Mouse (Mus musculus) hindbrain, postnatal 0 days (tissue): Measurements from ENCODE around the gene Bmp7. TPM values are rescaled to one million over a fixed set of nuclear protein-coding genes. Genes with fewer than 3 reads are reported as not detected.
A peak's percentile ranks its signal among the peaks of the same experiment; 100 is the strongest.

Source experiments
- ATAC-seq: fragments of 200-750 bp; cut with Nextera tagmentation; 2 replicates; pipeline ENCODE4 v1.8.0; 2017; ENCODE audit warnings: mild to moderate bottlenecking, moderate TSS enrichment, moderate library complexity
- DNase-seq: peaks from one replicate; pipeline ENCODE4 v3.0.0-alpha.2; 2015; ENCODE audit warnings: low spot score
- H3K27ac ChIP-seq: fragments of 300-500 bp; sonication (generic); 2 replicates; pipeline ENCODE4 v1.5.1; 2014; ENCODE audit warnings: mild to moderate bottlenecking
- H3K27me3 ChIP-seq: fragments of 300-500 bp; sonication (generic); 2 replicates; pipeline ENCODE4 v1.6.1; 2014; ENCODE audit warnings: low read length, mixed read lengths; ENCODE audit not compliant: insufficient read depth
- H3K36me3 ChIP-seq: fragments of 300-500 bp; sonication (generic); 2 replicates; pipeline ENCODE4 v1.6.1; 2014; ENCODE audit warnings: low read length, mixed read lengths; ENCODE audit not compliant: insufficient read depth
- H3K4me1 ChIP-seq: fragments of 300-500 bp; sonication (generic); 2 replicates; pipeline ENCODE4 v1.6.1; 2014; ENCODE audit warnings: antibody characterized with exemption, low read length, mixed read lengths; ENCODE audit not compliant: insufficient read depth
- H3K4me2 ChIP-seq: fragments of 300-500 bp; sonication (generic); 2 replicates; pipeline ENCODE4 v1.6.1; 2014; ENCODE audit warnings: low read depth, mild to moderate bottlenecking, low read length, moderate library complexity, mixed read lengths
- H3K4me3 ChIP-seq: fragments of 300-500 bp; sonication (generic); 2 replicates; pipeline ENCODE4 v1.5.1; 2014; ENCODE audit warnings: low read length
- H3K9ac ChIP-seq: fragments of 300-500 bp; sonication (generic); replicated peaks from 2 replicates; pipeline ENCODE4 v1.6.1; 2014; ENCODE audit warnings: mild to moderate bottlenecking, low read length, moderate library complexity, mixed read lengths
- H3K9me3 ChIP-seq: fragments of 300-500 bp; sonication (generic); 2 replicates; pipeline ENCODE4 v1.6.1; 2016; ENCODE audit warnings: low read length, mixed read lengths
- CTCF ChIP-seq: IDR thresholded peaks from 2 replicates; pipeline ENCODE4 v1.5.1; 2016; ENCODE audit warnings: antibody characterized with exemption, control low read depth, low read depth
- WGBS: fragments of 180-500 bp; shearing (Covaris S2); extraction: QIAGEN DNeasy Blood & Tissue Kit; methylation state at CpG from one replicate; pipeline ENCODE4 v1.1.7; 2014; 5-methylcytosine and 5-hydroxymethylcytosine counted together
- microRNA-seq, 2 experiments: library from miRNA; unstranded; fragments of <30 nt; microRNA quantifications; one replicate each; pipeline ENCODE4; 2016
- polyA plus RNA-seq: library from polyadenylated mRNA; unstranded; fragments of >200 nt; fragmentation: Nextera tagmentation; extraction: Ambion mirVana; gene quantifications from 2 replicates; pipeline ENCODE4 v1.2.1, GENCODE M21; 2015
- total RNA-seq: library from RNA; depleted of rRNA; stranded (reverse); fragments of >200 nt; gene quantifications from 2 replicates; pipeline ENCODE4 v1.2.3, GENCODE M21; 2014; rRNA removed

The Bmp7 gene
- total and polyA plus RNA-seq, 2 experiments from 2014 or later, result 15.6 to 25.1 TPM

DNA sequence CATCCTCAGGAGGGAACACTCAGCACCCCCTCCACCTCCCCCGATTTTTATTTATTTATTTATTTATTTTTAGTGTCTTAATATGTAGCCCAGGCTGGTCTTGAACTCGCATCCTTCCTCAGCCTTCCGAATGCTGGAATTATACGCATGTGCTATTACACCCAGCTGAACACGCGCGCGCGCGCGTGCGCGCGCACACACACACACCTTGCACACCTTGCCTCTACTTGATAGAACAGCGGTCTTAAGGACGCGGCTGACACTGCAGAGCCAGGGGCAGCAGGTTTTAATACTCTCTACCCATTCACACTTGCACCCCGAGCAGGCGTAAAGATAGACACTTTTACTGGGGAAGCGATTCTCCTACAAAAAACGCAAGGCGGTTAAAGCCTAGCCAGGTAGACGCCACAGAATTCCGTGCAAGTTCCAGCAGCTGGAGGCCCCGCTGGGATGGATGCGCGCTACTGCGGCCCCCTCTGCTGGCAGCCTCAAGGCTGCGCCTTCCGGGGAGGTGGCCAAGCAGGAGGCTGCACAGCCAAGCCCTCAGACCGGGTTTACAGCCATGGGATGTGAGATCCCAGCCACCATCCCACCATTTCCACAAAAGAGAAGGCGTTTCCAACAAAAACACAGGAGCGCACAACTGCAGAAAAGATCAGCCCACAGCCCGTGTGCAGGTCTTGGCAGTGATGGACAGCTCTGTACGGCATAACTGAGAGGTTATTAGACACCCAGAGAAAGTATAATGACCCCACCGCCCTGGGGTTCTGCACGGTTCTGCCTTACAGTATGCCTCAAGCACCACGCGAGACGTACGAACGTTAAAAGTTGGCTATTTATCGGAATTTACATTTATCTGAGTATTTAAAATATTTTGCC is 115.0 kb downstream of the Bmp7 start:
- 19% methylated on average over 43 of the region's 43 CpGs for WGBS
- Histone ChIP-seq H3K27me3 (no peaks in the 10 kb centered on the region; the same call in 1 of the 2 replicates), H3K36me3 (no peaks in the 10 kb centered on the region), H3K9ac (no peak overlapping the region), H3K4me2 (peak overlapping the region; percentile 43), H3K9me3 (no peaks in the 10 kb centered on the region), H3K4me1 (no peaks in the 10 kb centered on the region), H3K27ac (no peak overlapping the region), H3K4me3 (no peak overlapping the region)
- ATAC-seq, result peak; percentile 74
- peak; percentile 83 for DNase-seq
- TF ChIP-seq CTCF, result peak; percentile 85

- no peaks in the 10 kb centered on the region for H3K9me3 ChIP-seq
- no peak overlapping the region for H3K4me2 ChIP-seq
- H3K36me3 ChIP-seq, result no peaks in the 10 kb centered on the region
- 81% methylated on average over 10 of the region's 10 CpGs for WGBS
- ATAC-seq (no peak), DNase-seq (no peak)
- no peak overlapping the region for H3K4me3 ChIP-seq
- no peak for TF ChIP-seq CTCF
- H3K27ac ChIP-seq, result no peak overlapping the region
- no peaks in the 10 kb centered on the region for H3K4me1 ChIP-seq
- no peaks in the 10 kb centered on the region for H3K27me3 ChIP-seq
- no peak overlapping the region for H3K9ac ChIP-seq
These were observed 121.4 kb downstream of the Bmp7 start for GRCm38 (mm10) chr2:172818631-172819230.

Small RNA genes within 50 kb of the gene (microRNA-seq; reads per million reads assigned to microRNA genes)
- 0 reads per million in 2 experiments for gene Gm22773

Other genes with a start within 250 kb of the Bmp7 start
- gene Spo11, start 37.4 kb upstream of the Bmp7 start, total RNA-seq, result 0.07 and 1.0 TPM in 2 replicates
- 0.86 and 0.96 TPM in 2 replicates for gene Spo11, start 37.4 kb upstream of the Bmp7 start, polyA plus RNA-seq
- 85.3 and 96.0 TPM in 2 replicates for gene Rae1, start 59.8 kb upstream of the Bmp7 start, total RNA-seq
- gene Rae1, start 59.8 kb upstream of the Bmp7 start, polyA plus RNA-seq, result 112 and 116 TPM in 2 replicates
- gene Rbm38, start 80.2 kb upstream of the Bmp7 start, total RNA-seq, result 12.6 and 17.0 TPM in 2 replicates
- gene Rbm38, start 80.2 kb upstream of the Bmp7 start, polyA plus RNA-seq, result 9.7 and 10.3 TPM in 2 replicates
- gene Ctcfl, start 179.2 kb upstream of the Bmp7 start, total RNA-seq, result not detected in 2 replicates
- not detected in 2 replicates for gene Ctcfl, start 179.2 kb upstream of the Bmp7 start, polyA plus RNA-seq
- gene Pck1, start 212.7 kb upstream of the Bmp7 start, total RNA-seq, result 0.21 TPM in 1 of 2 replicates, not detected in the other
- not detected in 2 replicates for gene Pck1, start 212.7 kb upstream of the Bmp7 start, polyA plus RNA-seq